Mouse (Mus musculus) E14TG2a.4 (cell line): Measurements from ENCODE around the gene Rhbdd1.

Experiments
- CTCF ChIP-seq: conservative IDR thresholded peaks from 2 replicates; pipeline ENCODE4 v1.5.1; 2014; ENCODE audit warnings: low read length
- NANOG ChIP-seq: IDR thresholded peaks from 2 replicates; pipeline ENCODE4 v1.6.1; 2014; ENCODE audit warnings: borderline replicate concordance, low read length, mixed read lengths
- POU5F1 ChIP-seq: IDR thresholded peaks from 2 replicates; pipeline ENCODE4 v1.6.1; 2014; ENCODE audit warnings: low read length, borderline replicate concordance

- TF ChIP-seq CTCF, result no peak
- no peak for TF ChIP-seq POU5F1
- TF ChIP-seq NANOG, result no peak
These were observed 4.6 kb downstream of the Rhbdd1 start for GRCm38 (mm10) chr1:82320864-82321263.
